Mouse (Mus musculus) heart, adult 2 months (tissue): ENCODE measurements around the gene Ndufa5. TPM values are rescaled to one million over a fixed set of nuclear protein-coding genes. Genes with fewer than 3 reads are reported as not detected.
A peak's percentile ranks its signal among the peaks of the same experiment; 100 is the strongest.

Experiments
- DNase-seq, 2 experiments: peaks; one replicate each; pipeline ENCODE4 v3.0.0; 2021
- H3K27ac ChIP-seq: fragments of 200-600 bp; 2 replicates; pipeline ENCODE4 v1.8.1; 2022
- H3K27me3 ChIP-seq: fragments of 200-500 bp; 2 replicates; pipeline ENCODE4 v1.6.1; 2012; ENCODE audit warnings: mild to moderate bottlenecking, low read length, inconsistent platforms, mixed read lengths; ENCODE audit not compliant: control insufficient read depth, insufficient read depth
- H3K36me3 ChIP-seq: fragments of 200-500 bp; 2 replicates; pipeline ENCODE4 v1.6.1; 2012; ENCODE audit warnings: low read length, inconsistent platforms; ENCODE audit not compliant: control insufficient read depth, insufficient read depth
- H3K4me1 ChIP-seq: fragments of 200-500 bp; 2 replicates; pipeline ENCODE4 v1.6.1; 2011; ENCODE audit warnings: low read length; ENCODE audit not compliant: control insufficient read depth, insufficient read depth
- H3K4me3 ChIP-seq: fragments of 200-600 bp; 2 replicates; pipeline ENCODE4 v1.8.1; 2022
- H3K79me2 ChIP-seq: fragments of 200-500 bp; replicated peaks from 2 replicates; pipeline ENCODE4 v1.6.1; 2012; ENCODE audit warnings: mild to moderate bottlenecking, inconsistent platforms, low read length, moderate library complexity, mixed read lengths; ENCODE audit not compliant: control insufficient read depth, insufficient read depth
- H3K9ac ChIP-seq: fragments of 200-500 bp; 2 replicates; pipeline ENCODE4 v1.6.1; 2012; ENCODE audit warnings: low read depth, mild to moderate bottlenecking, control low read depth, inconsistent platforms, low read length, mixed read lengths
- CTCF ChIP-seq: fragments of 200-600 bp; IDR thresholded peaks from 2 replicates; pipeline ENCODE4 v1.8.1; 2022; ENCODE audit warnings: antibody characterized with exemption, mild to moderate bottlenecking, moderate library complexity
- EP300 ChIP-seq: fragments of 200-500 bp; IDR thresholded peaks from 2 replicates; pipeline ENCODE4 v1.6.1; 2011; ENCODE audit warnings: low read depth, low read length, control low read depth; ENCODE audit not compliant: insufficient read depth
- POLR2A ChIP-seq: fragments of 200-500 bp; IDR thresholded peaks from 2 replicates; pipeline ENCODE4 v1.6.1; 2011; ENCODE audit warnings: mild to moderate bottlenecking, low read depth, low read length, control low read depth; ENCODE audit not compliant: insufficient read depth
- WGBS: fragments of 180-500 bp; shearing (Covaris S2); methylation state at CpG from one replicate; pipeline ENCODE4 v1.1.7; 2018; 5-methylcytosine and 5-hydroxymethylcytosine counted together
- intact Hi-C: fragments of 180-260 bp; cut with DNase I; formaldehyde crosslinking; loops from one replicate; pipeline ENCODE4 v1.15.1; 2025
- polyA plus RNA-seq: library from polyadenylated mRNA; depleted of rRNA; stranded (reverse); fragments of >200 nt; gene quantifications from 2 replicates; pipeline ENCODE4 v1.2.3, GENCODE M21; 2012
- total RNA-seq, 2 experiments: library from RNA; stranded (reverse); gene quantifications; 2 replicates each; pipeline ENCODE4 v1.2.3; 2021

The Ndufa5 gene
- total and polyA plus RNA-seq, 3 experiments: 66.3 to 1,734 (median 1,490) TPM

DNA sequence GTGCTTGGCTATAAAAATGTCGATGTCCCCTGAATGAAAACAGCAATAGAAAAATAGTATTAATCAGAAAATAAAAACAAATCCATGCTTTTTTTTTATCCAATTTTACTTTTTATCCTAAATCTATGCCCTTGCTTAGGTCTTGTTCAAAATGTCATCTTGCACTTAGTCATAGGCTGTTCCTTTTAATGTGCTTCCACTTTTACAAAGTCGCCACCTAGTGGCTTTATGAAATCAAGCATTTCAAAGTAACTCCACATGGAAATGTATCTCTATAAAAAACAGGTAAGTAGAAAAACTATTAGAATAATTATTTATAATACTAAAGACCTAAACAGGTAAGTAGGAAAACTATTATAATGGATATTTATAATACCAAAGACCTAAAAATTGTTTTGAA, 11.6 kb downstream of the Ndufa5 start:
- Histone ChIP-seq H3K4me3 (no peak overlapping the region), H3K27ac (no peak overlapping the region), H3K79me2 (no peaks in the 10 kb centered on the region), H3K36me3 (peaks cover 11% of the 10 kb centered on the region), H3K9ac (no peak overlapping the region), H3K27me3 (no peaks in the 10 kb centered on the region), H3K4me1 (peaks cover 1% of the 10 kb centered on the region; the same call in 1 of the 2 replicates)
- intact Hi-C loops: no loop called here
- 38% methylated on average over 2 of the region's 2 CpGs for WGBS
- TF ChIP-seq POLR2A: no peak
- TF ChIP-seq EP300: no peak
- peak; percentile 85 for TF ChIP-seq CTCF
- DNase-seq: no peak

DNA sequence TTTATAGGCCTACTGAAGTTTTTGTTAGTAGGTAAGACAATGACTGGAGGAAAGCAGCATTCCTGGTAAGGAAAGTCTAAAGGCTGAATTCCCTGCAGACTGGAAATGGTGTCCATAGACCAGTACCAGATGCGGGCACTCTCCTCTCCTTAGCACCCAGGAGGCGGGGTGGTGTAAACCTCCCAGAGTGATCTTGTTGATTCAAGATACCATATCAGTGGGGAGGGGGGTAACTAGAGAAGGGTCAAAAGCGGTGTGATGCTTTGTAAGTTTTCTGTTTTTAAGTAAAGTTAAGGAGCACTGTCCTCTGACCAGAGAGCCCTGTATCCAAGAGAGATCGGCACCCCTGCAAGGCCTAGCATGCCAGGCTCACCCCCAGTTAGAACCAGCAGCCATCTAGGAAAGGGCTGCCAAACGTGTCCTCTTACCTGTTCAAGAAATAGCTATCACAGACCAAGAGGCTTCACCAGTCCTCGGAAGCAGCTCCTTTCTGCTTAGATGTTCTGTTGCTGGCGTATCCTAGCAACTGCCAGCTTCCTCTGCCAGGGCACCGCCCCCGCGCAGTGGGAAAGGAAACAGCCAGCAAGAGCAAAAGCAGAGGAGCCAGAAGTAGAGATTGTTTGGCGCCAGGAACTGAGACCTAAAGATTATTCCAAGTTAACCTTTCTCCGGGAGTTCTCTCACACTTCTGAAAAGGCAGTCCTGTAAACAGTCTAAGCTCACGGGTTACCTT, 13.1 kb downstream of the Ndufa5 start, which contains the start of gene Iqub:
Gene Iqub, minus strand, starts transcription at position 516 of the 733 bp plus-strand sequence.
- WGBS: 19% methylated on average over 13 of the region's 13 CpGs
- intact Hi-C loops: no loop called here
- peak; percentile 63 to 80 for DNase-seq
- Histone ChIP-seq H3K9ac (no peak within 1 kb of the TSS), H3K36me3 (no peaks in the 10 kb centered on the region; the same call in 1 of the 2 replicates), H3K4me1 (peaks cover 1% of the 10 kb centered on the region; the same call in 1 of the 2 replicates), H3K27me3 (no peaks in the 10 kb centered on the region), H3K27ac (peak within 1 kb of the TSS; percentile 18; the same call in 1 of the 2 replicates), H3K4me3 (no peak within 1 kb of the TSS), H3K79me2 (no peaks in the 10 kb centered on the region)
- TF ChIP-seq POLR2A (no peak), CTCF (no peak), EP300 (no peak)

DNA sequence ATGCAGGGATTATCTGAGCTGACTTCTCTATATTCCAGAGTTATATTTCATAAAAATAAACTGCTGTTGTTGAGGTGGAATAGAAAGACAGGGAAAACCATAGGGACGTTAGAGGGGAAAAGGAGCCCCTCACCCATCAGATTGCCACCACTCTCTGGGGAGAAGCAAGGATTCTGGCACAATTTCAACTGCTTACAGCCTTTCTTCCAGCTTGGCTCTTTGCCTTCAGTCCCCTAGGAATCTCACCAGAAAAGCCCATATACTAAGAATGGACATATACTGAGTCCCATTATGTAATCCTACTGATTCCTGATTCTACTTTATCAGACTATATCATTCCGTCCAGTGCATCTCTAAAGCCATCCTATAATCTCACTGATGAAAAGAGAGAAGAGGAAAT, 23.7 kb downstream of the Ndufa5 start:
- Histone ChIP-seq H3K27ac (no peak overlapping the region), H3K36me3 (no peaks in the 10 kb centered on the region), H3K4me1 (no peaks in the 10 kb centered on the region), H3K79me2 (no peaks in the 10 kb centered on the region), H3K4me3 (no peak overlapping the region), H3K27me3 (no peaks in the 10 kb centered on the region), H3K9ac (no peak overlapping the region)
- DNase-seq: no peak
- TF ChIP-seq POLR2A (no peak), EP300 (no peak), CTCF (no peak)
- 45% methylated on average over 2 of the region's 2 CpGs for WGBS
- intact Hi-C loops: no loop called here

DNA sequence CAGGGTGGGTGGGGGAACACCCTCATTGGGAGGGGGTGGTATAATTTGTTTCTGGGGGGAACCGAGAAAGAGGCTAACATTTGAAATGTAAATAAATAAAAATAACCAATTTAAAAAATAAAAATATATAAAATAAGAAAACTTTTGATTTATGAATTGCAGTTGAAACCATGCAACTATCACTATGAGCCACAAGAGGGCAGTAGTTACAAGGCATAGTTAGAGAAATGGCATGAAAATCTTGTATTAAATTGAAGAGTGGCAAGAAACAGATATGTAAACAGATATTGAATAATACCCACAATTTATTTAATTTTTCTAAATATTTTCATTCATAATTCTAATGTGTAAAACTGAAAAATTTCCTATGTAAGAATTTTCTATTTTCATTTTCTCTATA, 37.5 kb downstream of the Ndufa5 start:
- Histone ChIP-seq H3K27ac (no peak overlapping the region), H3K9ac (no peak overlapping the region), H3K36me3 (no peaks in the 10 kb centered on the region), H3K4me1 (no peaks in the 10 kb centered on the region), H3K4me3 (no peak overlapping the region), H3K27me3 (no peaks in the 10 kb centered on the region), H3K79me2 (no peaks in the 10 kb centered on the region)
- 4% methylated on average over 1 of the region's 1 CpGs for WGBS
- peak; percentile 93 for TF ChIP-seq CTCF
- no peak for TF ChIP-seq POLR2A
- no peak for DNase-seq
- intact Hi-C loops: no loop called here

DNA sequence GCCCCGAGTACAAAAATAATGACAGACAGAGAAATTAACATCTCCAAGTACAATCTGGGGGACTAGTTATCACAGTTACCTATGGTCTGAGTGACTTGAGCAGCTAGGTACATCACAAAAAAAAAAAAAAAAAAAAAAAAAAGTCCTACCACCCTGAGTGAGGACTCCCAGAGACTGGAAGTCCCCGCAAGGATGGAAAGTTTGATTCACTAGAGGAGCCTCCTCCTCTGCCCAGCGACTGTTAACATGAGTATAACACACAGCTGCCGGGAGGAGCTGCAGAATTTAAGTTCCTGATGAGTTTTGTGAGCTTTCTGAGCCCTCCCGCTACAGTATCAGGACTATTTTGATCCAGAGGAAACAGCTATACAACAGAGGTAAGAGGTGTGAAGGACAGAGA, 41.3 kb downstream of the Ndufa5 start:
- Histone ChIP-seq H3K27me3 (no peaks in the 10 kb centered on the region), H3K4me3 (no peak overlapping the region), H3K36me3 (no peaks in the 10 kb centered on the region), H3K27ac (no peak overlapping the region), H3K79me2 (no peaks in the 10 kb centered on the region), H3K4me1 (no peaks in the 10 kb centered on the region), H3K9ac (no peak overlapping the region)
- intact Hi-C loops: no loop called here
- 52% methylated on average over 5 of the region's 5 CpGs for WGBS
- no peak for TF ChIP-seq EP300
- no peak for TF ChIP-seq CTCF
- TF ChIP-seq POLR2A: no peak
- no peak for DNase-seq

DNA sequence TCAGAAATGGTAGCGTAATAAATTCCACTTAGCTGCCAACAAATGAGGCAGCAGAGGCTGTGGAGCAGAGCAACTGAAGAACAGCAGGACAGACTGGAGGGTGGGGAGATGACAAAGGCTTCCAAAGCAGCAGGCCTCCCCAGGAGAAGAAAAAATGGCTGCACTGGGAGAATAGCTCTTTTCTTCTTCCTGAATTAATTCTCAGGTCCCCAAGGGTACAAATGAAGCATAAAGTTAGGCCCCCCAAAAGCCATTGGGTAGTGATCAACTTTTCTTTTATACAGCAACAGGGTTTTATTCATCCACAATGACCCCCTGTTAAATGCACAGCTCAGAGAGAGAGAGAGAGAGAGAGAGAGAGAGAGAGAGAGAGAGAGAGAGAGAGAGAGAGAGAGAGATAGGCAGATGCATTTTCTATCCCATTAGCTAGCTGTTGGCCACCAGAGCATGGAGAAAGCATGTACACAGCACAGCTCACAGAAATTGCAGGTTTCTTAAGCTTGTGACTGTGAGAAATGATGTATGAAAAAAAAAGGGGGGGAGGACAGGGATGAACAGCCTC, 57.2 kb downstream of the Ndufa5 start:
- Histone ChIP-seq H3K79me2 (no peaks in the 10 kb centered on the region), H3K36me3 (no peaks in the 10 kb centered on the region), H3K27ac (no peak overlapping the region), H3K4me1 (no peaks in the 10 kb centered on the region), H3K27me3 (no peaks in the 10 kb centered on the region), H3K4me3 (no peak overlapping the region), H3K9ac (no peak overlapping the region)
- WGBS: 78% methylated on average over 1 of the region's 1 CpGs
- intact Hi-C loops: no loop called here
- TF ChIP-seq EP300 (no peak), CTCF (no peak), POLR2A (no peak)
- no peak for DNase-seq
